Mouse (Mus musculus) monocyte, adult 2 months (primary cell): ENCODE data around the gene Slfn9.
"Not testable (repeated sequence)": the region's sequence is repeated elsewhere in the genome, so short reads cannot be mapped to it uniquely, and the experiment has no call there.

Source experiments
- DNase-seq, 2 experiments: peaks; one replicate each; pipeline ENCODE4 v3.0.0; 2022; ENCODE audit warnings: low spot score in 2 of 2, low read depth in 1 of 2

The Slfn9 gene

GRCm38 (mm10) chr11:82991469-82992166 lies at the start of gene Slfn9:
Gene Slfn9 (minus strand): TSS chr11:82991830.
- DNase-seq, result no peak

- no peak for DNase-seq
These were observed 49.4 kb upstream of the Slfn9 start for GRCm38 (mm10) chr11:83041000-83041399.

DNA sequence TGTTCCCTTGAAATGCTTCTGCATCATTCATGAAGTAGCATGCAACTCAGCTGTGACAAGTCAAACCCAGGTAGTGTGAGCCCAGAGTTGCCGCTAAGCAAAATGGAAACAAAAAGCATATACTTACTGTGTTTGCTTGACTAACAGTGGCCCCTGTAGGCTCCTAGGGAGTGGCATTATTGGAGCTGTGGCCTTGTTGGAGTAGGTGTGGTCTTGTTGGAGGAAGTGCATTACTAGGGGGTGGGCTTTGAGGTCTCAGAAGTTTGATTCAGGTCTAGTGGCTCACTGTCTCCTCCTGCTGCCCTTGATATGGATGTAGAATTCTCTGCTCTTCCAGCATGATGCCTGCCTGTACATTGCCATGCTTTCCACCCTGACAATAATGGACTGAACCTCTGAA lies 48.7 kb upstream of the Slfn9 start:
- no peak for DNase-seq

- DNase-seq, result no peak
These were observed 48.2 kb upstream of the Slfn9 start for GRCm38 (mm10) chr11:83039796-83040195.

DNA sequence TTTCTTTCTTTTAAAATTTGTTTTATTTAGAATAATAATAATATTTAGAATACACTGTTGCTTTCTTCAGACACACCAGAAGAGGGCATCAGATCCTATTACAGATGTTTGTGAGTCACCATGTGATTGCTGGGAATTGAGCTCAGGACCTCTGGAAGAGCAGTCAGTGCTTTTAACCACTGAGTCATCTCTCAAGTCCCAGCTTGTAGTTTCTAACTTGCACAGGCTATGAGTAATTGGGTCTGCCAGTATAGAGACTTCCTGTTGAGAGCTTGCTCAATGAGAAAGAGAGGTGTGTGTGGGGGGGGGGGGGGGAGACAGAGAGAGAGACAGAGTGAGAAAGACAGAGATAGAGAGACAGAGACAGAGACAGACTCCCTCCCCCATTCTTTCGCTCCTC lies 47.5 kb upstream of the Slfn9 start:
- DNase-seq, result no peak

- not testable (repeated sequence) for DNase-seq
These were observed 47.1 kb upstream of the Slfn9 start for GRCm38 (mm10) chr11:83038686-83039085.

GRCm38 (mm10) chr11:83020621-83021020 lies 29.0 kb upstream of the Slfn9 start, which contains the start of gene Slfn8:
Gene Slfn8 (minus strand): TSS chr11:83020810.
- peak; percentile 51 to 52 for DNase-seq

DNA sequence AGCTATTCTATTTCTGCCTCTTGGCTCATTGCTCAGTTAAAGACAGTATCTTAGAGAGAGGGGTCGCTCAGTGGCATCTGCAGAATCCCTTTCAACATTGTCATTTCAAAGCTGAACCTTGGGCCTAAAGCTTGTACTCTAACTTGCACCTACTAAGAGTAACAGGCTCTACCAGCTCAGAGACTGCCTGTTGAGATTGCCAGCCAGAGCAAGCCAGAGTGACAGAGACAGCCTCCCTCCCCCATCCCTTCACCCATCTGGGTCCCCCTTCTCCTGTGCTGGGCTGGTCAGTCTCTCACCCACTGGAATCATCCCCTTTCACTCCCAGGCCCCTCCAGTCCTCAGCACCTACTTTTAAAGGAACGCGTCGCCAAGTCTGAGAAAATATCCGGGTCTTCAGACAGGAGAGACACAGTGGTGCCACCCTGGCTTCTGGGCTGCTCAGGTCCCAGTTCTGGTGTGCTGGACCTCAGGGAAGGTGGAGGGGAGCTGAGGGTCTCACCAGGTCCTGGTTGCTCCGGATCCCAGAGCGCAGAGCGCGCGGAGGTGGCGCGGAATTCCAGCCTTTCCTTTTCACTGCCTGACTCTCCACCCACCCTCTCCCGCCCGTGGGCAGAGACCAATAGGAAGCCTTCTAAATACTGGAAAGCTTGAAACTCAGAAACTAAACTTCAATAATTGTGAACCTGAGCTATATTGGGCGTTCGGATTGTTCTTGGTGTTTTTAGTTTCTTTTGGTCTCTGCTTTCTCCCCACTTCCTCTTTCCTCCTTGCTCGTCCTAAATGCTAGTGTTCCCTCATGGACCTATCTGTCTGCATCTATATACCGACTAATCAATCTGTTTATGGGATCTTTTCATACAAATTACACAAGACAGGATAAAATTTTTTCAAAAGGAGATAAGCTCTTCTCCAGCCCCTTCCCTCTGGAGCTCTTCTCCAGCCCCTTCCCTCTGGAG lies 28.2 kb upstream of the Slfn9 start:
- DNase-seq, result not testable (repeated sequence)

DNA sequence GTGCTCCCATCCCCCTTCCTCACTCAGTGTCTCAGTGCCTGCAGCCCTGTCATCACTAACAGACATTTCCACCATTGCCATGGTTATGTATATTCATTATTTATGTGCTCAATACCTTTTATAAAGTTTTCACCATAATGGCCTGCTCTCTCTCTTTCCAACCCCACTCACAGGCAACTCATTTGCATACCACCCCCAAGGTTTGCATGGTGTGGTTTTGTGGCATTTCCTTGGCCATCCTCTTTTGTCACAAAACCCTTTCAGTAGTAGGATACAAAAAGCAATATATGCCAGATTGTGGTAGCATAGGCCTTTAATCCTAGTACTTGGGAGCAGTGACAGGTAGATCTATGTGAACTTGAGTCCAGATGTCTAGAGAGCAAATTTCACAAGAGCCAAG lies 24.5 kb upstream of the Slfn9 start:
- no peak for DNase-seq

GRCm38 (mm10) chr11:83013356-83013755 lies 21.7 kb upstream of the Slfn9 start:
- no peak for DNase-seq

DNA sequence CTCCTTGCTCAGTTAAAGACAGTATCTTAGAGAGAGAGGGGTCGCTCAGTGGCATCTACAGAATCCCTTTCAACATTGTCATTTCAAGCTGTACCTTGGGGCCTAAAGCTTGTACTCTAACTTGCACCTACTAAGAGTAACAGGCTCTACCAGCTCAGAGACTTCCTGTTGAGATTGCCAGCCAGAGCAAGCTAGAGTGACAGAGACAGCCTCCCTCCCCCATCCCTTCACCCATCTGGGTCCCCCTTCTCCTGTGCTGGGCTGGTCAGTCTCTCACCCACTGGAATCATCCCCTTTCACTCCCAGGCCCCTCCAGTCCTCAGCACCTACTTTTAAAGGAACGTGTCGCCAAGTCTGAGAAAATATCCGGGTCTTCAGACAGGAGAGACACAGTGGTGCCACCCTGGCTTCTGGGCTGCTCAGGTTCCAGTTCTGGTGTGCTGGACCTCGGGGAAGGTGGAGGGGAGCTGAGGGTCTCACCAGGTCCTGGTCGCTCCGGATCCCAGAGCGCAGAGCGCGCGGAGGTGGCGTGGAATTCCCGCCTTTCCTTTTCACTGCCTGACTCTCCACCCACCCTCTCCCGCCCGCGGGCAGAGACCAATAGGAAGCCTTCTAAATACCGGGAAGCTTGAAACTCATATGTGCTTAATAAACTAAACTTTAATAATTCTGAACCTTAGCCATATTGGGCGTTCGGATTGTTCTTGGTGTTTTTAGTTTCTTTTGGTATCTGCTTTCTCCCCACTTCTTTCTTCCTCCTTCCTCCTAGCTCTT lies 831 bp downstream of the Slfn9 start:
- DNase-seq, result not testable (repeated sequence)

DNA sequence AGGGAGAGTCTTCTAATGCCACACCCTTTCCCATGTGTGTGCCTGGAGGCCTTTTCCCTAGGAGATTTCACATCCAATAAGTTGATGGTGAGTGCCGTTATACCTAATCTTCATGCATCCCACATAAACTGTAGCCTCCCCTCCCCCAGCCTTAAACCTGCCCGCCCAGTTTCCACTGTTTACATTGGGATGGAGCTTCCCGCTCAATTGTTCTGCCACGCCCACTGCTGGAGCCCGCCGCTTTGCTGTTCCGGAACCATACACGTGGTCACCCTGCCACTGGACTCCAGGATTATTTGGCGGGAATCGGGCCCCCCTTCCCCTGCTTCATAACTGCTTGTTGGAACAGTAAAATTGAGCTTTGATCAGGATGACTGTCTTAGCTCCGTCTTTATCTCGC lies 2.3 kb downstream of the Slfn9 start:
- DNase-seq, result no peak

DNA sequence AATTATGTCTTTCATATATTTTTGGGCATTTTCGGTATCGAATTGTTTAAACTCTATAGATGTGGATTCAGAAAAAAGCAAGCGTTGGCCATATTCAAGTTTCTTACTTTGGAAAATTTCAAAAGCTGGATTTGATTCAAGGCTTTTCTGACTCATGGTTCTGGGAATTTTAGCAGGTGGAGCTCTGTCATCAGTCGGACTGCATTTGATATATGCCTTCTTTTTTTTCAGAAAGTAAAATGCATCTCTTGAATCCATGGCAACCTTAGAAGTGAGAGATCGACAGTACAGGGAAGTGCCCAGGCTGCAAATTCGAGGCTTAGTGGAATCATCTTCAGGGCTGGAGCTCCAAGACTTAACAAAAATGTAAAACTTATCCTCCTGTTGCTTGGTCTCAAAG lies 4.0 kb downstream of the Slfn9 start:
- no peak for DNase-seq

DNA sequence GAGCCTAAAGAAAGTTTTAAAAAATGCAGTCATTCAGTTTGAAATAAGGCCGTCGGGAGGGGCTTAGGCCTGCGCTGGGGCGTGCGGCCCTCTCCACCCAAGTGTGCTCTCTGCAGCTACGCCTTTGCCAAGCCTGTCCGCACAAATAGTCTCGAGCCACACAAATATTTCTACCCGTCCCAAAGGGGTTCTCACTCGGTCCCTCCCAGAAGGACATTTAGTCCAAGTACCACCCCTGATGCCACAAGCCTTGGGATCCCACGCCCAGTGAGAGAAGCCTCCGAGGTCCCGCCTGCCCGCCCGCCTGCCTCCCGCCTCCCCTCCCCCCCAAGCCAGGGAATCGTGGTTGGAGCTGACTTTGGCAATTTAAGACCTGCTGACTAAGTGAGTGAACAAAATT lies 8.4 kb downstream of the Slfn9 start:
- DNase-seq, result no peak

- not testable (repeated sequence) for DNase-seq
These were observed 9.2 kb downstream of the Slfn9 start for GRCm38 (mm10) chr11:82982409-82982808.

DNA sequence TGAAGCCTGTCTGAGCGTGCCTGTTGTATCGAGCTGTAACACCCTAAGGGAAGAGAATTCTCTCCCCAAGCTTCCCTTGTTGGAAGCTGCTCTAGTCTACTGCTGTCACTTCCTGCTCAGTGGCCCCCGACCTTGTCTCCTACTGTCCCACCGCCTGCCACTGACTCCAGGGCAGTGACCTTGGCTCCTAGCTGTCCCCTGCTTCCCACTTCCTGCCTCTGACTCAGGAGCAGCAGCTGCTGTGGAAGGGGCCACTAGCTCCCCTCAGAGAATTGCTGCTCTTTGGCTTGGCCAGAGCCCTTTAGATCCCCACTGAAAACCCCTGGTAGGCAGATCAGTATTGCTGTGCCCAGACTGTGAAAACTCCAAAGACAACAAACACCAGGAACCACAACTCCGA lies 17.7 kb downstream of the Slfn9 start:
- no peak for DNase-seq

DNA sequence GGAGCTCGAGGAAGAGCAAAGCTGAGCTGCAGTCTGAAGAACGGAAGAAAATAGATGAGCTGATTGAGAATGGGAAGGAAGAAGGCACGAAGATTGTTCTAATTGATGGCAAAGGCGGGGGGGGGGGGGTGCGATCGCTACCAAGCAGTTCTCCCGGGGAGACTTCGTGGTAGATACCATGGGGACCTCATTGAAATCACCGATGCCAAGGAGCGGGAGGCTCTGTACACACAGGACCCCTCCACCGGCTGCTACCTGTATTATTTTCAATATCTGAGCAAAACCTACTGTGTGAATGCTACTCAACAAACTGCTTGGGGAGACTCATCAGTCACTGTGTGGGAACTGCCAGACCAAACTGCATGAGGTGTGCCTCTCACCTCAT lies 20.0 kb downstream of the Slfn9 start:
- no peak for DNase-seq

GRCm38 (mm10) chr11:82970712-82971589 lies 20.7 kb downstream of the Slfn9 start:
- DNase-seq, result no peak

DNA sequence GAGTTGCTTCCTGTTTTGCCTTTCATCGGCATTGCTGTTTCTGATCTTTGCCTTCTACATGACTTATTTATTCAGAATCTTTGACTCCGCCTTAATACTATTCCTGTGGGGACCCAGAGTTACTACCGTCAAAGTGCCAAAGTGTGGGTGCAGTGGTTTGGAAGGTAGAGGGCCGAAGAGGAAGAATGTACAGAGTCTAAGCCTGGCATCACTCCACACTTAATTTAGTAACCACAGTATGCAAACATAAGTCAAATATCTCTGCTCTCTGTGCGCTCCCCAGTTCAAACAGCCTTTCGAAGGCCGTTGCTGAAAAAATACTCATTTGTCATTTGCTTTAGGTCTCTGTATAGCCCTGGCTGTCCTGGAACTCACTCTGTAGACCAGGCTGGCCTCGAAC lies 29.4 kb downstream of the Slfn9 start:
- DNase-seq, result no peak

- no peak for DNase-seq
These were observed 29.9 kb downstream of the Slfn9 start for GRCm38 (mm10) chr11:82961743-82962142.
